Mouse (Mus musculus) mature B cell (primary cell): ENCODE measurements around the gene Scn4b.

Source experiments
- in situ Hi-C: fragments of 300-500 bp; cut with MboI; formaldehyde crosslinking; loops from 2 replicates; pipeline ENCODE4 v1.14.3; 2019

Gene Scn4b

DNA sequence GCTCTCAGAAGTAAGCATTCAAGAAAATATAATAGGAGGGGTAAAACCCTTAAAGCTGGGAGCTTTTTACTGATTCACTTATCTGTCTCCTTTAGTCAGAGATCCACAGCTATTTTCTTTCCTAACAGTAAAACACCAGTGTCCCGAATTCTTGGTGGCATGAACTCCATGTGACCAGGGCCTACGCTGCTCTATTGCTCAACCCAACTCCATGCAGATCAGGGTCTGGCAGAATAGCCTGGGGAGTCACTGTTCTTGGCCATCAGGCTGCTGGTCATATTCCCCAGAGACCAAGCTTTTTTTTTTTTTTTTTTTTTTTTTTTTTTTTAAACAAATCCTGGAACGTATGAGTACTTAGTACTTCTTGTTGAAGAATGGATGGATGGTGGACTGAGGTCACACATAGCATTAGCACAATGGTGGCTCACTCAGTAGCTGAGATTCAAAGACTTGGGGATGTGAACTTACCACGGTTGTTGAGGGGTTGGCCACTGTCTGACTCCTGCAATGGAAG lies 51.5 kb downstream of the Scn4b start:
- in situ Hi-C loops: no loop called here

DNA sequence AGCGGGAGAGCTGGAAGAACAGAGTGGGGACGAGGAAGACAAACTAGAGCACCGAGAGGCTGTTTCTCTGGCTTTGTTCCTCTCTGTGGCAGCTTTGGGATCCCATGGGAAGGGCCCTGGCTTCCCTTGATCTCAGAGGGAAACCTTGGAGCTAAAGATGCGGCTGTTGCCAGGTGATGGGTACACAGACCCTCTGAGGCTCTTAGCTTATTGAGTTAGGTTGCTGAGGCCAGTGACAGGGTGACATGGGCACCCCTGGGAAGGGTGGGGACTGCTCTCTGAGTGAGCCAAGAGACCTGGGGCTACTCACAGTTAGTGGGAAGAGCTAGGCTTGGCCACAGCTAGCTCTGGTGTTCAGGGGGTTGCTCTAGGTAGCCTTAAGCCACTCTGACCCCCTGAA lies 57.3 kb downstream of the Scn4b start:
- in situ Hi-C loops: no loop called here

DNA sequence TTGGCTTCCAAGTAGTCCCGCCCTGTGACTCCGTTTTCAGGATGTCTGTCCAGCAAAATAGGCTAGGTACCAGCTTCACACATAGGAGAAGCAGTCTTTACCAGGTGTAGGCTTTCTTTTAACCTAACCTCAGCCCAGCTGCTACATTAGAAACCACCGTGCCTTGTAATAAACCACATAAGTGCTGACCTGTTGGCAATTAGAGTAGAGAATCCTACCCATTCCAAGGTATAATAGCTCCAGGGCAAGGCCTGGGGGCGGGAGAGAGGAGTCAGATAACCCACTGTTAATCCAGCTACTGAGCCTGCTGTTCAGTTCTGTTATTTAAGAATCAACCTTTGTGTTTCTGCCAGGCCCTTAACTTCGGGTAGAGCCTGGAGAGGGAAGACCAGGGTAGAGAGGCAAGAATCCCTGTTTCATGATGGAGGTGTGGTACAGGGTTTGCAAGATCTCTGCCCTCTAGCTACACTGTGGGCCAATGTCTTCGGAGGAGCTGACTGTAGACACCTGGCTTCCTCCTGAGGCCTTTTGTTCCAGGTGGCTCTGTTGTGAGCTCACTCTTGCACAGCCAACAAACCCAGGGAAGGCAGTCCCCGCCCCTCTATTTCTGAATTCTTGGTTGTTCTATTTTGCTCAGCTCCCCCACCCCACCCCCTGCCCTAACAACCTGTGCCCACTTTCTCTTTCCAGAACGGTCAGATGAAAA lies 58.1 kb downstream of the Scn4b start:
- in situ Hi-C loops: no loop called here

- in situ Hi-C loops: no loop called here
Measured at GRCm38 (mm10) chr9:45197549-45197948, 59.4 kb downstream of the Scn4b start.

GRCm38 (mm10) chr9:45201319-45201947 lies 63.2 kb downstream of the Scn4b start:
- in situ Hi-C loops: no loop called here

DNA sequence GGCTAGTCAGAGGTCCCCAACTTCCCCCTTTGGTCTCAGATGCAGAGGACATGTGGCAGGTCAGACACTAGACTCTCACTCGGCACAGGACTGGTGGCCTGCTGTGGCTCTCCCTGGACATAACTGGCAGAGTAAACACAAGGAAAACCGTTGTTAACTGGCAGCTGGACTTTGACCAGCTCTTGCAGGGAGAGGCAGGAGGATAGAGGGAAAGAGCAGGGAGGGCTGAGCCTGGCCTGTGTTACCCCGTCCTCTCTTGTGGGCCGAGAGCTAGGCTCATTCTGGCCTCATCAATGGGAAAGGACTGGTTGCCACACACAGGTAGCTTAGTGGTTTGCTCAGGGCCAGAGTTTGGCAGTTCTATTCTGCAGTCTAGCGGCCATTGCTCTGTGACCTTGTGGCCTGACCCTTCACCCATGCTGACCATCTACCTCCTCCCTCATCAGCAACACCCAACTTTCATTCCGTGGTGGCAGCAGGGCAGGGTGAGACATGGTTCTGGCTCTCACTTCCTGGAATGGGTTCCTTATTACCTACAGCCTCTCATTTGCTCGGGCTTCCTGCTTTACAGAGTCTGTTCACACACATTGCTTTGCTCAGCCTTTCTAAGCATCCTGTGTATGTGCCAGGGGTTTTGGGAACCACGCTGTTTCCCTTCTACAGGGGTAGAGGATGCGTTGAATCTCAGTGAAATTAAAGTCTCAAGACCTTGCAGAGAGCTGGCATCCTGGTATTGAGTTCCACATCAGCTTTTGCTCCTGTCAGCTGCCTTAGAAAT lies 64.0 kb downstream of the Scn4b start:
- in situ Hi-C loops: no loop called here
